Mouse (Mus musculus): Measurements from ENCODE around the gene Rasgrp4.

- no peak for TF ChIP-seq POLR2A (IDR thresholded peaks at IDR 0.05; ENCODE audit: borderline replicate concordance, insufficient read depth, low read length)
- TF ChIP-seq CTCF (IDR thresholded peaks at IDR 0.05; ENCODE audit: borderline replicate concordance, insufficient read depth, low read depth, low read length), result peak; percentile 33; the same call in 1 of the 2 replicates
Observed at GRCm38 (mm10) chr7:29128725-29129124, 5.9 kb upstream of the Rasgrp4 start.

Measured in cerebellum, adult 2 months (tissue).